Mouse (Mus musculus) forebrain, embryonic 13.5 days (tissue): ENCODE measurements around the gene D1Ertd622e. TPM values are rescaled to one million over a fixed set of nuclear protein-coding genes. Genes with fewer than 3 reads are reported as not detected.
"Not testable (repeated sequence)": the region's sequence is repeated elsewhere in the genome, so short reads cannot be mapped to it uniquely, and the experiment has no call there.

ENCODE experiments used
- ATAC-seq: fragments of 200-750 bp; cut with Nextera tagmentation; 2 replicates; pipeline ENCODE4 v1.8.0; 2017
- H3K27ac ChIP-seq: fragments of 300-500 bp; sonication (generic); 2 replicates; pipeline ENCODE4 v1.5.1; 2015; ENCODE audit warnings: inconsistent platforms, mild to moderate bottlenecking, moderate library complexity
- H3K27me3 ChIP-seq: fragments of 300-500 bp; sonication (generic); 2 replicates; pipeline ENCODE4 v1.6.1; 2015; ENCODE audit warnings: mild to moderate bottlenecking, inconsistent platforms
- H3K36me3 ChIP-seq: fragments of 300-500 bp; sonication (generic); 2 replicates; pipeline ENCODE4 v1.6.1; 2015; ENCODE audit warnings: mild to moderate bottlenecking, inconsistent platforms; ENCODE audit not compliant: poor library complexity, severe bottlenecking
- H3K4me1 ChIP-seq: fragments of 300-500 bp; sonication (generic); 2 replicates; pipeline ENCODE4 v1.6.1; 2015; ENCODE audit warnings: inconsistent platforms
- H3K4me2 ChIP-seq: fragments of 300-500 bp; sonication (generic); 2 replicates; pipeline ENCODE4 v1.6.1; 2015; ENCODE audit warnings: inconsistent platforms, mild to moderate bottlenecking, moderate library complexity
- H3K4me3 ChIP-seq: fragments of 300-500 bp; sonication (generic); 2 replicates; pipeline ENCODE4 v1.5.1; 2015; ENCODE audit warnings: mild to moderate bottlenecking, inconsistent platforms
- H3K9ac ChIP-seq: fragments of 300-500 bp; sonication (generic); 2 replicates; pipeline ENCODE4 v1.6.1; 2015; ENCODE audit warnings: mild to moderate bottlenecking, inconsistent platforms
- H3K9me3 ChIP-seq: fragments of 300-500 bp; sonication (generic); replicated peaks from 2 replicates; pipeline ENCODE4 v1.6.1; 2016; ENCODE audit warnings: inconsistent platforms
- WGBS: fragments of 180-500 bp; shearing (Covaris S2); methylation state at CpG from one replicate; pipeline ENCODE4 v1.1.7; 2015; 5-methylcytosine and 5-hydroxymethylcytosine counted together
- polyA plus RNA-seq: library from polyadenylated mRNA; unstranded; fragments of >200 nt; fragmentation: Nextera tagmentation; extraction: Ambion mirVana; gene quantifications from 2 replicates; pipeline ENCODE4 v1.2.1, GENCODE M21; 2015

D1Ertd622e gene
- polyA plus RNA-seq, 1 experiment from 2014 or later = 47.4 TPM

DNA sequence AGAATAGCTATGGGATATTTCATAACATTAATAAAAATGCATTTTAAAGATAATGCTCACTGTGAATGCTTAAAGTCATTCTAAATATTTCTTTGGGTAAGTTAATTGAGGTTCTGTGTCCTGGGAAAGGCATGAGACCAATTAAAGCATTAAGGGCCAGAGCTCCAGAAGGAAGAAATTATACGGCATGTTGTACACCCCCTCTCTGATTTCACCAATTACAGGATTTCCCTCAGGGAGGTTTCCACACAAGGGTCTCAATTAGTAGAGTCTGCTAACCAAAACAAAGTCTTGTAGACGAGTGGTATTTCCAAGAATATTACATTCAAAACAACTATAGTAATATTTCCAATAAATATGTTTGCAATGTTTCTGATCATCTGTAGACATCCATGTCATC lies 50.1 kb downstream of the D1Ertd622e start:
- peaks cover 4% of the 10 kb centered on the region for H3K4me1 ChIP-seq
- no peak overlapping the region for H3K27ac ChIP-seq
- no peak for ATAC-seq
- H3K4me2 ChIP-seq = no peak overlapping the region
- 56% methylated on average over 2 of the region's 2 CpGs for WGBS
- no peaks in the 10 kb centered on the region for H3K27me3 ChIP-seq
- no peaks in the 10 kb centered on the region for H3K36me3 ChIP-seq
- H3K4me3 ChIP-seq = no peak overlapping the region
- no peaks in the 10 kb centered on the region for H3K9me3 ChIP-seq
- H3K9ac ChIP-seq = no peak overlapping the region

DNA sequence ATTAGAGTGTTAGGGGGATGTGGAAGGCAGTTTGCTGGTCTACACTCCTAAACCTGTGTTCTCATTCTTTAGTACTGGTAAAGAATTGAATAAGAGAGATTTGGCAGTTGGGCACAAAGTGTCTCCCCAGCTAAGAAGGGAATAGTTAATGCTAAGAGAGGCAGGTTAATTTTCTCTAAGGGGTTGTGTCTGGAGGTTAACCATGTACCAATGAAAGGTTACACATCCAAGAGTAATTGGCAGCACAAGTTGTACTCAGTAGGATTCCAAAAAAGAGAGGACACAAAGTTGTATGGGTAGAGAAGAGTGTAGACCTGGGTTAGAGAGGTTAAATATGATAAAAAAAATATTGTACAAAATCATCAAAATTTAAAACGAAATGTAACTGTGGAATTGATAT lies 58.5 kb downstream of the D1Ertd622e start:
- H3K9me3 ChIP-seq = no peaks in the 10 kb centered on the region
- no peak overlapping the region for H3K4me2 ChIP-seq
- H3K27me3 ChIP-seq = no peaks in the 10 kb centered on the region
- no peak overlapping the region for H3K27ac ChIP-seq
- 97% methylated on average over 1 of the region's 1 CpGs for WGBS
- no peak for ATAC-seq
- H3K9ac ChIP-seq = no peak overlapping the region
- no peaks in the 10 kb centered on the region for H3K36me3 ChIP-seq
- no peak overlapping the region for H3K4me3 ChIP-seq
- no peaks in the 10 kb centered on the region for H3K4me1 ChIP-seq

DNA sequence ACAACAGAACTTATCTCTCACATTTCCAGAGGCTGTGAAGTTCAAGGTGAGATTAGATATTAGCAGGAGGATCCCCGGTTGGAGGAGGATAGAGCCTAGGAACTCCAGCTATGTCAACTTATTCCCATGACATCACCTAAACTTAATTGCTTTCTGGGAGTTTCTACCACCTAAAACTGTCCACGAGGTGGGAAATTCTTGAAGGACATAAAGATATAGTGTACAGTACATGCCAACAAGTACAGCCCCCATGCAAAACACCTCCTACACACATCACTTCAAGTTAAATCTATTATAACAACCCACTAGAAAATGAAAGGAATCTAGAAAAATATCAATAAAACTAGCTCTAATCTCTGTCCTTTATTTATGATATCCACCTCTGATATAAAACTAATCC lies 61.5 kb downstream of the D1Ertd622e start:
- Histone ChIP-seq H3K27ac (no peak overlapping the region), H3K36me3 (no peaks in the 10 kb centered on the region), H3K4me3 (no peak overlapping the region), H3K4me1 (no peaks in the 10 kb centered on the region), H3K9ac (no peak overlapping the region), H3K9me3 (no peaks in the 10 kb centered on the region), H3K27me3 (no peaks in the 10 kb centered on the region), H3K4me2 (no peak overlapping the region)
- 77% methylated on average over 2 of the region's 2 CpGs for whole genome bisulfite sequencing
- no peak for ATAC-seq

DNA sequence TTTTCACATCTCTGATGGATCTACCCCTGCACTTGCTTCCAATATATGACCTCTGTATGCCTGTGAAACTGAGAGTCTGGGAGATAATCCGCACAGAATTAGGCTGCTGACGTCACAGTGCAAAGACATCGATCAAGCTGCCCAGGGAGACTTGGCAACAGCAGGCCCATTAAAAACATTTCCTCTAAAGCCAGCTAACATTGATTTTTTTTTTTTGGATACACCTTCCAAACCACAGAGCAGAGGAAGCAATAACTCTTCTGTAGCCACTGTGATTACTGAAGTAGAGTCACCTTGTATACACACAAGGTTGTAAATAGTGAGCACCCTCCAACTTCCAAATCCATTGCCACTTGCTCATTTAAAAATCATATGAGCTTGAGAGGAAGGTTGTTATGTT lies 62.8 kb downstream of the D1Ertd622e start:
- no peaks in the 10 kb centered on the region for H3K36me3 ChIP-seq
- no peak for ATAC-seq
- no peaks in the 10 kb centered on the region for H3K27me3 ChIP-seq
- no peak overlapping the region for H3K4me2 ChIP-seq
- 88% methylated on average over 3 of the region's 3 CpGs for WGBS
- H3K4me1 ChIP-seq = no peaks in the 10 kb centered on the region
- H3K27ac ChIP-seq = no peak overlapping the region
- no peak overlapping the region for H3K9ac ChIP-seq
- H3K4me3 ChIP-seq = no peak overlapping the region
- no peaks in the 10 kb centered on the region for H3K9me3 ChIP-seq

DNA sequence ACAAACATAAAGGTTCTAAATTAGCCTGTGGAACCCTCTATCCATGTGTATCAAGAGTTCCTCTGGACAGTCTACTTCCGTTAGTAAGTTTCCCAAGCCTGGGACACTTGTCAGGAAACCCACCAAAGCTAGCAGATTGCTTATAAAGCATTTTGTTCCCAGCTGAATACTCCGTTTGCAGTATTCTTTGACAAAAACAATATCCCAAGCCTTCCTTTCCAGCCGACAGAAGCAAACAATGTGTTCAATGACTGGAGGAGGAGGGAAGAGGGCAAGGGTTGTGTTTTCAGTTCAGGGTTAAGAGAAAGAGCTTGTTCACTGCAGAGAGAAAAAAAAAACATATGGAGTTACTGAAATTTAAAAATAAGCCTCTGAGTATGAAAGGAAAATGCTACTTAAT lies 73.3 kb downstream of the D1Ertd622e start:
- Histone ChIP-seq H3K9me3 (no peaks in the 10 kb centered on the region), H3K4me2 (no peak overlapping the region), H3K9ac (no peak overlapping the region), H3K36me3 (no peaks in the 10 kb centered on the region), H3K4me3 (no peak overlapping the region), H3K27ac (no peak overlapping the region), H3K4me1 (peaks cover 3% of the 10 kb centered on the region; the same call in 1 of the 2 replicates), H3K27me3 (no peaks in the 10 kb centered on the region)
- 13% methylated on average over 3 of the region's 3 CpGs for WGBS
- ATAC-seq = no peak

DNA sequence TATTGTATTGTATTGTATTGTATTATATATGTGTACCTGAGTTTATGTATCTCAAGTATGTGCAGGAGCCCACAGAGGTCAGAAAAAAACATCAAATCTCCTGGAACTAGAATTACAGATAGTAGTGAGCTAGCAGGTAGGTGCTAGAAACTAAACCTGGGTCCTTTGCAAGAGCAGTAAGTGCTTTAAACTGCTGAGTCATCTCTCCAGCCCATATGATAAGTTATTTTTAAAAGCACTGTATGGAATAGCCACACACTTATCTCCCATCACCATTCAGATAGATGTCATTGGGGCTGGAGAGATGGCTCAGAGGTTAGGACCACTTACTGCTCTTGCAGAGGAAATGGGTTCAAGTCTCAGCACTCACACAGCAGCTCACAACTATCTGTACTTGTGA lies 76.8 kb downstream of the D1Ertd622e start:
- no peaks in the 10 kb centered on the region for H3K9me3 ChIP-seq
- H3K27me3 ChIP-seq = no peaks in the 10 kb centered on the region
- no peak overlapping the region for H3K4me2 ChIP-seq
- H3K4me1 ChIP-seq = peaks cover 3% of the 10 kb centered on the region; the same call in 1 of the 2 replicates
- no peak overlapping the region for H3K27ac ChIP-seq
- H3K4me3 ChIP-seq = no peak overlapping the region
- no peak for ATAC-seq
- H3K9ac ChIP-seq = no peak overlapping the region
- no peaks in the 10 kb centered on the region for H3K36me3 ChIP-seq

DNA sequence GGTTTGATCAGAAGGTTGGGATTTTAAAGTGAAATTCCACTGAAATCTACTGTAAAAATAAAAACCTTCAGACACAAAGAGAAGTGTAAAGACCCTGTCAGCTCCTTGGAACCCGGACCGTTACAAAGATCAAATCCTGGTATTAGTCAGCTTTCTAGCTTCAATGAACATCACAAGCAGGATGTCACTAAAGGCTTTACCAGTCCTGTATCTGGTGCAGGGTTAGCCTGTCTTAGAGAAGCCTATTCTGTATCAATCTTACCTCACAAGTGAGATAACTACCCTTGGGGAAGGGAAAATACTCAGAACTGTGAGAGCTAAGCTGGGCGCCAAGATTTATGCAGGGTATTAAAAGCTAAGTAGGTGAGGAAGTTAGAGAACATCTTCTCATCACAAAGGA lies 77.7 kb downstream of the D1Ertd622e start:
- H3K4me2 ChIP-seq = no peak overlapping the region
- no peaks in the 10 kb centered on the region for H3K9me3 ChIP-seq
- no peak overlapping the region for H3K27ac ChIP-seq
- H3K9ac ChIP-seq = no peak overlapping the region
- H3K36me3 ChIP-seq = no peaks in the 10 kb centered on the region
- no peaks in the 10 kb centered on the region for H3K27me3 ChIP-seq
- H3K4me1 ChIP-seq = peaks cover 3% of the 10 kb centered on the region; the same call in 1 of the 2 replicates
- WGBS = 89% methylated on average over 3 of the region's 3 CpGs
- no peak overlapping the region for H3K4me3 ChIP-seq
- ATAC-seq = no peak

DNA sequence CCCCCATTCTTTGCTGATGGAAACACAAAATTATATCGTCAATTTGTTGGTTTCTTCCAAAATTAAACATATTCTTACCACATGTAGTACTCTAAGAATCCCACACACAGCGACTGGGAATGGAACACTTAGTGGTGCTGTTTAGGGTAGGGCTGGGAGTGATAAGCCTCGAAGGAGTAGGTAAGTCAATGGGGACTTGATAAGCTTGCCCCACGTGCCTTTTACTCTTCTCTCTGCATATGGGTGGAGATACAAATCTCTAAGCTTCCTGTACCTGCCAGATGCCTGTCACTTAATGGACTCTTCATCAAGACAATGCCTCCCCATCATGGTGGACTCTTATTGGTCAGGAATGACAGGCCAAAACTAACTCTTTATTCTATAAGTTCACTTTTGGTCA lies 78.8 kb downstream of the D1Ertd622e start:
- Histone ChIP-seq H3K36me3 (no peaks in the 10 kb centered on the region), H3K4me1 (no peaks in the 10 kb centered on the region), H3K4me2 (no peak overlapping the region), H3K9ac (no peak overlapping the region), H3K27me3 (no peaks in the 10 kb centered on the region), H3K27ac (no peak overlapping the region), H3K9me3 (no peaks in the 10 kb centered on the region), H3K4me3 (no peak overlapping the region)
- whole genome bisulfite sequencing = 82% methylated on average over 4 of the region's 4 CpGs
- ATAC-seq = no peak

DNA sequence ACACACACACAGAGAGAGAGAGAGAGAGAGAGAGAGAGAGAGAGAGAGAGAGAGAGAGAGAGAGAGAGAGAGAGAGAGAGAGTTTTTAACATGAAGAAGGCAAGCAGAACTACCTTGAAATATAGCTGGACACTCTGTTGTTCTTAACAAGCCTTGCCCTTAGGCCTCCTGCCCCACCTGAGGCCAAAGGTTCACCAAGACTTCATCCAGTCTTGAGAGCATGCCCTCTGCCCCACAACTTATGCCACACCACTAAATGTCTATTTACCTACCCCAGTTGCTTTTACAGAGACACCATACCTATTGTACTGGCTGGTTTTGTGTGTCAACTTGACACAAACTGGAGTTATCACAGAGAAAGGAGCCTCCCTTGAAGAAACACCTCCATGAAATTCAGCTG lies 81.2 kb downstream of the D1Ertd622e start:
- H3K4me3 ChIP-seq, H3K27me3 ChIP-seq, H3K4me1 ChIP-seq, ATAC-seq, H3K9me3 ChIP-seq, H3K9ac ChIP-seq, H3K4me2 ChIP-seq, H3K36me3 ChIP-seq, H3K27ac ChIP-seq: not testable (repeated sequence)

DNA sequence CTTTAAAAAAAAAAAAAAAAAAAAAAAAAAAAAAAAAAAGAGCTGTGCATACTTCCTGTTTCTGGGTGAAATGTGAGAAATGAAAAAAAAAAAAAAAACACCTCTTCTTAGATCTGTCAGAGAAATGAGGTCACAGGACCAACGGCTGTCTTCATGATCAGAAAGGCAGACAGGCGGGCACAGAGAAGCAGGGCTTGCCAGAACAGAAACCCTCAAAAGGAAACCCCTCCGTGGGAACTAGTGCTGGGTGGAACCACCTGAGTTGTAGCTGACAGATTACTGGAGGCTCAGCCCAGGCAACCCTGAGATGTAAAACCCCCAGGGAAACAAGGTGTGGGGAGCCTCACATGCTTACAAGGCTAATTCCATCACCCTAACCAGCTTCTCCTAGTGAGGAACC lies 81.6 kb downstream of the D1Ertd622e start:
- WGBS = 82% methylated on average over 3 of the region's 3 CpGs
- H3K4me3 ChIP-seq = no peak overlapping the region

DNA sequence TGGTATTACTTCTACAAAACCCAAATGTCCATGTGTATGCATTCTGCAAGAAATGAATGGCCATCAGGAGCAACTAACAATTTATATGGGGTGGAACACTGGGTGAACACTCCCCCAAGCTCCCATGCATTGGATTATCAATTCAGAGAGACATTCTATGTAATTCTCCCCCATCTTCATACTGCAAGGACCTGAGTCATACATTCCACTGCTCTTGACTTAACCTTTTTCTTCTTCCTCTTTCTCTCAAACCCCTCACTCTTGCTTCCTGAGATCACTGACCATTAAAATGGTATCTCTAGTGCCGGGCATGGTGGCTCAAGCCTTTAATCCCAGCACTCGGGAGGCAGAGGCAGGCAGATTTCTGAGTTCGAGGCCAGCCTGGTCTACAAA lies 83.9 kb downstream of the D1Ertd622e start:
- Histone ChIP-seq H3K9me3 (no peaks in the 10 kb centered on the region), H3K36me3 (no peaks in the 10 kb centered on the region), H3K27me3 (no peaks in the 10 kb centered on the region), H3K4me3 (no peak overlapping the region), H3K4me2 (no peak overlapping the region), H3K4me1 (no peaks in the 10 kb centered on the region), H3K27ac (no peak overlapping the region), H3K9ac (no peak overlapping the region)
- WGBS = 94% methylated on average over 3 of the region's 3 CpGs
- ATAC-seq = no peak

More for the DNA sequence above, 81.6 kb downstream of the D1Ertd622e start:
- Histone ChIP-seq H3K4me2 (no peak overlapping the region), H3K36me3 (no peaks in the 10 kb centered on the region), H3K4me1 (no peaks in the 10 kb centered on the region), H3K9me3 (no peaks in the 10 kb centered on the region), H3K27me3 (no peaks in the 10 kb centered on the region), H3K9ac (no peak overlapping the region), H3K27ac (no peak overlapping the region)
- no peak for ATAC-seq

DNA sequence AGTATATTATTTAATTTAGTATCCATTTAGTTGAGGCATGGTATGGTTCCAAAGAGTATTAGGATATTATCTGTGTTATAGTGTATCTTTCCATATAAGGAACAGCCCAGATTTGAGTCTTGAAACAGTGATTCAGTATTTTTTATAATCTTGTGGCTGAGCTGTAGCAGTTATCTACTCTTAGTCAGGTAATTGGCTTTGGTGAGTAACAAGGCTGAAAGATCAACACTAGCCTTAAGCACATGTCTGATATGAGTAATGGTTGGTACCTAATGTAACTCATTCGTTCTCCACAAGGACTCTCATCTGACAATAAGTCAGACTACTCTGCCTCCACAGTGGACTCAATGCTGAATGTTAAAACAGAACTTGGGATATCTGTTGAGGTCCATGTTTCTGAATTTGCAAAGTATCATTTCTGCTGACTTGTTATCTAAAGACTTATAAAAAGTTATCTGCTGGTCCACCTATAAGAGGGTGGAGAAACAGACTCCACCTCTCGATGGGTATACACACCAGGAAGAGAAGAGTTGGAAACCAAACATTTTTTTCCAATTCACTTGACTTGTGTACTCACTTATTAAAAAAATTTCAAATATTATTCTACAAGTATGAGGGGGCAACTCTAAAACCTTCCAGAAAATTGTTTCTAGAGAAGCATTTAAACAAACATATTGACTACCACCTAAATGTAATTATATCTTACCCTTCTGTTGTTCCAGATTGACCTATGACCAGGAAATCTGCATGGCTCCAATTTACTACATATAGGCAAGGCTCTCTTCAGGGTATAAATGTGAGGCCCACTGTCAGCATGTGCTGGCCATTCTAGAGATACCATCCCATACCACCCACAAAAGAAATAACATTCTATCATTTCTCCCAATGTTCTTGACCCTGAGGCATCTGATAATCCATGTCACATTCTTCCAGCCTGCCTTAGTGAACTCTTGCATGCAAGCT lies 84.5 kb downstream of the D1Ertd622e start:
- Histone ChIP-seq H3K4me3 (no peak overlapping the region), H3K9me3 (no peaks in the 10 kb centered on the region), H3K4me2 (no peak overlapping the region), H3K9ac (no peak overlapping the region), H3K36me3 (no peaks in the 10 kb centered on the region), H3K4me1 (no peaks in the 10 kb centered on the region), H3K27ac (no peak overlapping the region), H3K27me3 (no peaks in the 10 kb centered on the region)
- WGBS = 88% methylated on average over 2 of the region's 2 CpGs
- ATAC-seq = no peak

DNA sequence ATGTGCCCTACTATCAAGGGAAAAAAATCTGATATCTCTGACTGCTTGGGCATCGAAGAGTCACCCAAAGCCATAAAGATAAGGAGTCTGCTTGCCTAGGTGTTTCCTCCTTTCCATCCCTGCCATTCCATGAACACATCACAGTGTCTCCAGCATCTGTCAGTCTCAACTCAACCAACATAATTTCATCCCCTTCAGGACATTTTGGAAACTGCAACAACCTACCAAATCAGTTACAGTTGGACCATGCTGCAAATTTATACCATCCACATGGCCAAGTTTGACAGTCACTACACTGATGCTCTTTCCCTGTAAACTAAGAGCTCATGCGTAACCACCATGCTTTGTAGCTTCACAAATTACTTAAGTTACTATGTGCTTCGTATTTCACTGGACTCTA lies 85.3 kb downstream of the D1Ertd622e start:
- H3K9me3 ChIP-seq = no peaks in the 10 kb centered on the region
- H3K36me3 ChIP-seq = no peaks in the 10 kb centered on the region
- no peak for ATAC-seq
- no peak overlapping the region for H3K4me2 ChIP-seq
- no peak overlapping the region for H3K9ac ChIP-seq
- WGBS = 93% methylated on average over 3 of the region's 3 CpGs
- no peaks in the 10 kb centered on the region for H3K4me1 ChIP-seq
- H3K27ac ChIP-seq = no peak overlapping the region
- no peaks in the 10 kb centered on the region for H3K27me3 ChIP-seq
- H3K4me3 ChIP-seq = no peak overlapping the region
